Mouse (Mus musculus): ENCODE data around the gene Krt222. TPM values are rescaled to one million over a fixed set of nuclear protein-coding genes. Genes with fewer than 3 reads are reported as not detected.

Gene Krt222
- total and polyA plus RNA-seq, 2 experiments from 2014 or later = 4.5 to 6.9 TPM

DNA sequence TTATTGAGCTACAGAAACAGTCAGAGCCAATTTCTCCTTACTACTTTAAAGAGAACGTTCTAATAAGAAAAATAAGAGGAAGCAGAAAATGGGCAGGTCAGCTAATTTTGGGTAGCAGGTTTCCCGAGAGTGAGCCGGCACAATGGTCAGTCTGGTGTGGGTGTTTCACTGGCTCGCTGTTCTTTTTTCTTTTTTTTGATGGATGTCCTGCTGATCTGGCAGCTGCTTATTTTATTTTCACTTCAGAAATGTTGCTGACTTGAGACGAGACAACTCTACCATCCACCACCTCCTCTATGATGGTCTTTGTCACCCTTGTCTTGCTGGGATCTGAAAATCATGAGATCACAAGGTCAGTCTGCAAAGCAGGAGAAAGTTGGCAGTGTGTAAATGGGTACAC lies 36.1 kb upstream of the Krt222 start:
- TF ChIP-seq EP300 (IDR thresholded peaks at IDR 0.05; ENCODE audit: low read depth) (no peak), CTCF (IDR thresholded peaks at IDR 0.05; ENCODE audit: low read depth) (no peak)

DNA sequence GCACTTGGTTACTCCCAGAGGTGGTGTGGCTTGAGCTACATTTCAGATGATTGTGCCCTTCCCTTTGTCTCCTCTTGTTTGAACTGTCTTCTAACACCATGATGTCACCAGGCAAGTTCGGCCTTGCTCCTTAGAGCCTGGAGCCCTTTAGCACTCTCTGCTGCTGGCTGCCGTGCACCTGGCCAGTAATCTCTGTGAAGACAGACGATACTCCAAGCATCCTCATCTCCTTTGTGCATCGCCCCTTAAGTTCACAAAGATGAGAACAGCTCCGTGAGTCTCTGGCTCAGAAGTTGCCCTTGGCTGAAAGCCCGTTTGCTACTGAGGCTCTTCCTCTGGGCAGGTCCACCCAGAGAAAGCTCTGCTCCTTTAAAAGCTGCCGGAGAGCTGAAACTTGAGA lies 32.9 kb upstream of the Krt222 start:
- Histone ChIP-seq H3K4me3 (ENCODE audit: low read depth, low read length) (no peak overlapping the region), H3K4me1 (ENCODE audit: control insufficient read depth, insufficient read depth) (no peaks in the 10 kb centered on the region), H3K27ac (ENCODE audit: low read depth) (no peak overlapping the region), H3K36me3 (replicated peaks; ENCODE audit: control insufficient read depth, insufficient read depth, low read length) (no peaks in the 10 kb centered on the region), H3K9me3 (replicated peaks; ENCODE audit: control insufficient read depth, low read length) (no peaks in the 10 kb centered on the region), H3K4me2 (ENCODE audit: low read depth, low read length) (no peak overlapping the region), H3K9ac (replicated peaks; ENCODE audit: low read depth, low read length) (no peak overlapping the region), H3K27me3 (ENCODE audit: control insufficient read depth, insufficient read depth, low read length) (no peaks in the 10 kb centered on the region)
- ATAC-seq (ENCODE audit: insufficient read depth, low read depth) (no peak), DNase-seq (ENCODE audit: low spot score) (no peak)
- TF ChIP-seq CTCF (IDR thresholded peaks at IDR 0.05; ENCODE audit: low read depth) (no peak), EP300 (IDR thresholded peaks at IDR 0.05; ENCODE audit: low read depth) (no peak)
- WGBS = 55% methylated on average over 7 of the region's 7 CpGs

More for the DNA sequence above, 36.1 kb upstream of the Krt222 start:
- Histone ChIP-seq H3K4me3 (ENCODE audit: low read depth, low read length) (no peak overlapping the region), H3K36me3 (replicated peaks; ENCODE audit: control insufficient read depth, insufficient read depth, low read length) (no peaks in the 10 kb centered on the region), H3K27ac (ENCODE audit: low read depth) (no peak overlapping the region), H3K9me3 (replicated peaks; ENCODE audit: control insufficient read depth, low read length) (no peaks in the 10 kb centered on the region), H3K4me1 (ENCODE audit: control insufficient read depth, insufficient read depth) (no peaks in the 10 kb centered on the region), H3K4me2 (ENCODE audit: low read depth, low read length) (no peak overlapping the region), H3K27me3 (ENCODE audit: control insufficient read depth, insufficient read depth, low read length) (no peaks in the 10 kb centered on the region), H3K9ac (replicated peaks; ENCODE audit: low read depth, low read length) (no peak overlapping the region)
- ATAC-seq (ENCODE audit: insufficient read depth, low read depth) (no peak), DNase-seq (ENCODE audit: low spot score) (no peak)
- WGBS = 60% methylated on average over 5 of the region's 5 CpGs

GRCm38 (mm10) chr11:99275624-99276023 lies 31.7 kb upstream of the Krt222 start:
- no peak overlapping the region for H3K4me2 ChIP-seq (ENCODE audit: low read depth, low read length)
- no peaks in the 10 kb centered on the region for H3K4me1 ChIP-seq (ENCODE audit: control insufficient read depth, insufficient read depth)
- ATAC-seq (ENCODE audit: insufficient read depth, low read depth) (no peak), DNase-seq (ENCODE audit: low spot score) (no peak)
- WGBS = 69% methylated on average over 6 of the region's 6 CpGs
- no peak overlapping the region for H3K9ac ChIP-seq (replicated peaks; ENCODE audit: low read depth, low read length)
- no peaks in the 10 kb centered on the region for H3K9me3 ChIP-seq (replicated peaks; ENCODE audit: control insufficient read depth, low read length)
- no peak overlapping the region for H3K27ac ChIP-seq (ENCODE audit: low read depth)
- no peak overlapping the region for H3K4me3 ChIP-seq (ENCODE audit: low read depth, low read length)
- TF ChIP-seq EP300 (IDR thresholded peaks at IDR 0.05; ENCODE audit: low read depth) = no peak
- no peak for TF ChIP-seq CTCF (IDR thresholded peaks at IDR 0.05; ENCODE audit: low read depth)
- no peaks in the 10 kb centered on the region for H3K27me3 ChIP-seq (ENCODE audit: control insufficient read depth, insufficient read depth, low read length)
- H3K36me3 ChIP-seq (replicated peaks; ENCODE audit: control insufficient read depth, insufficient read depth, low read length) = no peaks in the 10 kb centered on the region

DNA sequence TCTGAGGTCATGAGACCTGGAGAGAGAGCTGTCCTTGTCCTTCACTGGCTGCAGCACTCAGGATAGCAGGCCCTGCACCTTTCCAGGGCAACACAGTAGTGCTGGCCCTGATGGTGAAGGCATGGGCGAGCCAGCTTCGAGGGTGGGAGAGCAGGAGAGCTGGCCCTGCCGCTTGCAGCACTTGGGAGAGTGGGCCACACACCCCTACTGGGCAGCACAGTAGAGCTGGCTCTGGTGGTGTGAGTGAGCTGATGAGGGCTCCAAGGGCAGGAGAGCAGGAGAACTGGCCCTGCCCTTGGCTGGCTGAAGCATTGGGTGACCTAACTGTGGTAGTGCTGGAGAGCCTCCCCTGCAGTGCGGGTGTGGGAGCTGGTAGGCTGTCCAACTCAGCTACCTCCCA lies 28.8 kb upstream of the Krt222 start:
- no peaks in the 10 kb centered on the region for H3K9me3 ChIP-seq (replicated peaks; ENCODE audit: control insufficient read depth, low read length)
- H3K4me2 ChIP-seq (ENCODE audit: low read depth, low read length) = no peak overlapping the region
- DNase-seq (ENCODE audit: low spot score) = no peak
- 94% methylated on average over 4 of the region's 4 CpGs for WGBS
- no peak overlapping the region for H3K4me3 ChIP-seq (ENCODE audit: low read depth, low read length)
- no peaks in the 10 kb centered on the region for H3K27me3 ChIP-seq (ENCODE audit: control insufficient read depth, insufficient read depth, low read length)
- ATAC-seq (ENCODE audit: insufficient read depth, low read depth) = no peak
- H3K9ac ChIP-seq (replicated peaks; ENCODE audit: low read depth, low read length) = no peak overlapping the region
- no peak for TF ChIP-seq EP300 (IDR thresholded peaks at IDR 0.05; ENCODE audit: low read depth)
- no peak for TF ChIP-seq CTCF (IDR thresholded peaks at IDR 0.05; ENCODE audit: low read depth)
- no peak overlapping the region for H3K27ac ChIP-seq (ENCODE audit: low read depth)
- no peaks in the 10 kb centered on the region for H3K36me3 ChIP-seq (replicated peaks; ENCODE audit: control insufficient read depth, insufficient read depth, low read length)
- H3K4me1 ChIP-seq (ENCODE audit: control insufficient read depth, insufficient read depth) = no peaks in the 10 kb centered on the region

- no peaks in the 10 kb centered on the region for H3K27me3 ChIP-seq (ENCODE audit: control insufficient read depth, insufficient read depth, low read length)
- no peaks in the 10 kb centered on the region for H3K36me3 ChIP-seq (replicated peaks; ENCODE audit: control insufficient read depth, insufficient read depth, low read length)
- ATAC-seq (ENCODE audit: insufficient read depth, low read depth) (no peak), DNase-seq (ENCODE audit: low spot score) (no peak)
- H3K9me3 ChIP-seq (replicated peaks; ENCODE audit: control insufficient read depth, low read length) = no peaks in the 10 kb centered on the region
- no peak overlapping the region for H3K9ac ChIP-seq (replicated peaks; ENCODE audit: low read depth, low read length)
- no peak overlapping the region for H3K4me3 ChIP-seq (ENCODE audit: low read depth, low read length)
- no peak overlapping the region for H3K27ac ChIP-seq (ENCODE audit: low read depth)
- H3K4me2 ChIP-seq (ENCODE audit: low read depth, low read length) = no peak overlapping the region
- WGBS = 70% methylated on average over 7 of the region's 7 CpGs
- TF ChIP-seq CTCF (IDR thresholded peaks at IDR 0.05; ENCODE audit: low read depth) (no peak), EP300 (IDR thresholded peaks at IDR 0.05; ENCODE audit: low read depth) (no peak)
- no peaks in the 10 kb centered on the region for H3K4me1 ChIP-seq (ENCODE audit: control insufficient read depth, insufficient read depth)
These were observed 25.3 kb upstream of the Krt222 start for GRCm38 (mm10) chr11:99269192-99269591.

- Histone ChIP-seq H3K9ac (replicated peaks; ENCODE audit: low read depth, low read length) (no peak overlapping the region), H3K4me2 (ENCODE audit: low read depth, low read length) (no peak overlapping the region), H3K27me3 (ENCODE audit: control insufficient read depth, insufficient read depth, low read length) (no peaks in the 10 kb centered on the region), H3K9me3 (replicated peaks; ENCODE audit: control insufficient read depth, low read length) (no peaks in the 10 kb centered on the region), H3K36me3 (replicated peaks; ENCODE audit: control insufficient read depth, insufficient read depth, low read length) (no peaks in the 10 kb centered on the region), H3K4me3 (ENCODE audit: low read depth, low read length) (no peak overlapping the region), H3K27ac (ENCODE audit: low read depth) (peak overlapping the region; percentile 61), H3K4me1 (ENCODE audit: control insufficient read depth, insufficient read depth) (no peaks in the 10 kb centered on the region)
- ATAC-seq (ENCODE audit: insufficient read depth, low read depth) (peak; percentile 30; the same call in 1 of the 2 replicates), DNase-seq (ENCODE audit: low spot score) (peak; percentile 37)
- 43% methylated on average over 9 of the region's 9 CpGs for WGBS
- no peak for TF ChIP-seq CTCF (IDR thresholded peaks at IDR 0.05; ENCODE audit: low read depth)
- TF ChIP-seq EP300 (IDR thresholded peaks at IDR 0.05; ENCODE audit: low read depth) = no peak
These were observed 21.9 kb upstream of the Krt222 start for GRCm38 (mm10) chr11:99265796-99266195.

Measured in heart, postnatal 0 days (tissue).